Mouse (Mus musculus) brain, embryonic 18.5 days (tissue): ENCODE results near the gene Stk10.

ENCODE experiments used
- DNase-seq: peaks from one replicate; pipeline ENCODE4 v3.0.0-alpha.2; 2012; ENCODE audit warnings: low read depth, low spot score

Gene Stk10

GRCm38 (mm10) chr11:32550102-32550501 lies 17.0 kb downstream of the Stk10 start:
- DNase-seq = no peak

GRCm38 (mm10) chr11:32551056-32551455 lies 18.0 kb downstream of the Stk10 start:
- no peak for DNase-seq

DNA sequence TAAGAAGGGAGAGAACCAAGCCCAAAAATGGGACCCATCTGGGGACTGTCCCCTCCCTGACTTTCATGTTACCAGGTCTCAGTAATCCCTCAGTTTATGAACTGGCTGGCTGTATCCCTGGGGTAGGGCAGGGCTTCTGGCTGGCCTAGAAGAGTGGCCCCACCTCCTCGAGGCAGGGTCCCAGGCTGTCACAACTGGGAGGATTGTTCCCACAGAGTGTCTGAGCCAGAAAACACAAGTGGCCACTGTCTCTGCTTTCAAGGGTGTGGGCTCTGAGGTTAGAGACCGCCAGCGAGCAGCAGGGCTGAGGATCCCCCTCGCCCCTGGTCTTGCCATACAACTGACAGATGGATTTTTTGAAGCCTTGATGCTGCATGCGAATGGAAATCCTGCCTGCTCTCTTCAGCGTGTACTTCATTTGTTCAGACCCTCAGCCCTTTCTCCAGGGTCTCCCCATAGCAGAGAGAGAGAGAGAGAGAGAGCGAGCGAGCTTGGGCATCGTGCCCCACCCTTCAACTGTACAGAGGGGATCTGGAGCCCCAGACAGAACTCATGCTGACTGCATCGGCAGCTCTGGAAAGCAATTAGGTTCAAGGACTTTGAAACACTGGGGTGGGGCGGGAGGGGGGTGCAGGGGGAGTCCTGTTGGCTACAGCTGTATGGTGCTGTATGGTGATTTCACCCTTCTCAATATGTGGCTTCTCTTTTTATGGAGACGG lies 18.6 kb downstream of the Stk10 start:
- no peak for DNase-seq

DNA sequence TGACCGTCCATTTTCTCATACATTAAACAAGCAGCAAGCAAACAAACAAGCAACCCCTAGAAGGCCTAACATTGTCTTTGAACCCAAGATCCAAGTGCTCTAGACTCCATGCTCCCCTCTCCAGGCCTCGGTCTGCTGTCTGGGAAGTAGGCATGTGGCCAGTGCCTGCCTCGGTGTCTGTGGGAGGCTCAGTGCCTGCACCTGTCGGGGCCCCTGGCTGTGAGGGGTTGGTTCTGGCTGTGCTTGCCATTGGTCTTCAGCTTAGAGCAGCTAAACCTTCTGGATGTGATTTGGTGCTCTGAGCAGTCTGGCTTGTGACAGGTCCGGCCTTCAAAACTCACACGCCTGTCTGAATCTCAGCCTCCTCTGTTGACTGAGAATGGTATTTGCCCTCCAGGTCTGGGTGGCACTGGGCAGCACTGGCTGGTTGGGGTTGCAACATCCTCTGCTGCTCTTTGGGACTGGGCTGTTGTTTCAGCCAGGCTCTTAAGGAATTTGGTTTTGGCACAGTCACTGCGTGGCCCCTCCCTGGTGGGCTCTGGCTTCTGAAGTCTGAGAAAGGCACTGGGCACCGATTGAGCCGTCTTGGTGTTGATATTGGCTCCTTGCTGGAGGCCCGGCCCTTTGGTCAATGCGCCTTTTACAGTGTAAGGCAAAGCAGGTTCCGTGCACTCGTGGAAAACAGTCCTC lies 19.4 kb downstream of the Stk10 start:
- DNase-seq = no peak

DNA sequence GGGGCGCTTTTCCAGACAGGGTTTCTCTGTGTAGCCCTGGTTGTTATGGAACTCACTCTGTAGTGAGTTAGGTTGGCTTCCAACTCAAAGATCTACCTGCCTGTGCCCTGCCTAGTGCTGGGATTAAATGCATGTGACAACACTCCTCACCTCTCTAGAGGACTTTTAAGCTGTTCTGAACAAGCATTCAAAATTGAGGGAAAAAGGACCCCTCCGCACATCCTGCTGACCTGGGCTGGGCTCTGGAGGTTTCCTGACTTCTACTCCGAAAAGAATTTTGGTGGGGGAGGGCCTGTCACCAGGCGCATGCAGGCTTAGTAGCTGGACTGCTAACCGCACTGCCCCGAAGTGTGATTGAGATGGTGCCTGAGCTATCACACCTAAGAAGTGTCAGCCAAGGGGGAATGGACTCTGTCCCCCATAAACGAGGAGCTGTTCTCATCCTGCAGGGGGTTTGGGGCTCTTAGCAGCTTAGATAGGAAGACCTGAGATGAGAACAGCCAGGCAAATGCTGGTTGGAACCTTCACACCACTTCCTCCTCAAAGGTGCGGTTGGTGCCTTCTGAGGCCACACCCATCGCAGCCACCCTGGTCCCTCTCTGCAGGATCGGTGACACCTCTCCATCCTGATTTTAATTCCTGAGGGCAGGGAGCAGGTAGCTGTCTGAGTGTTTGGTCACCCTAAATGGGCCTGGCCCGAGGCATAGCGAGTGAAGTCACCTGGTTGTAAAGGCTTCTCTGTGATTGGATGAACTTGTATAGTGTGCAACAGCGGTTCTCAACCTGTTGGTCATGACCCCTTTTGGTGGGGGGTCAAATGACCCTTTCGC lies 20.4 kb downstream of the Stk10 start:
- no peak for DNase-seq

DNA sequence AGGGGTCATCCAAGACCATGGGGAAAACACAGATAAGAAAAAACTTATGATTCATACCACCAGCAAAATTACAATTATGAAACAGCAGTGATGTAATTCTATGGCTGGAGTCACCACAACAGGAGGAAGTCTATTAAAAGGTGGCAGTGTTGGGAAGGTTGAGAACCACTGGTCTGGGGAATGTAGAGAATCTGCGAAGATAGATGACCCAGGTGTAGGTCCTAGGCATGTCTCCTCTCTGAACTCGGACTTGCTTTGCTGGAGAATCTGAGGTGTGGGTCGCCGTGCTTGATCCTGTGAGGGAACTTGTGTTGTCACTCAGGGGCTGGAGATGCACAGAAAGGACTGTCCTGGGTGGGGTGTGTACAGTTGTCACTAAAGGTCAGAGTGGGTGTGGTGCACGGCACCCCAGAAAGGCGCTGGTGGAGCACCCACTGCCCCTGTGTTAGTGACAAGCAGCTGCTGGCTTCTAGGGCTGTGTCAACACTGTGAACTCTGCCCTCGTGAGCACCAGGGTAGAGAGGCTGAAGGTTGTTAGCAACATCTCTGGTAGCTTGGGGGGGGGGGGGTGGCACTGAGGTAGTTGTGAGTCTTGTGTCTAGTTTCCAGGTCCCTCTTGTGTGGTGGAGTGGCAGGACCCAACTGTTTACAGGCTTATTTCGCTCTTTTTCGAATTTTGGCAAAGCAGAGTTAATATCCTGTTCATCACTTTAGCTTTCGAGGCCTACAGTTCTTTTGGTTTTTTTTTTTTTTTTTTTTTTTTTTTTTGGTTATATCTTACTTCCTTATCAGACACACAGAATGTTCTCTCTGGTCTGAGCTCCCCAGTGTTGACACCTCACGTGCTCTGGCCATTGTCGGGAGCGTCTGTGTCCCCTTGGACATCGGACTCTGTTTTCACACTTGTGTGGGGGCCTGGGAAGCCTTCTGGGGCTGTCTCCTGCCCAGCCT lies 21.3 kb downstream of the Stk10 start:
- DNase-seq = no peak

DNA sequence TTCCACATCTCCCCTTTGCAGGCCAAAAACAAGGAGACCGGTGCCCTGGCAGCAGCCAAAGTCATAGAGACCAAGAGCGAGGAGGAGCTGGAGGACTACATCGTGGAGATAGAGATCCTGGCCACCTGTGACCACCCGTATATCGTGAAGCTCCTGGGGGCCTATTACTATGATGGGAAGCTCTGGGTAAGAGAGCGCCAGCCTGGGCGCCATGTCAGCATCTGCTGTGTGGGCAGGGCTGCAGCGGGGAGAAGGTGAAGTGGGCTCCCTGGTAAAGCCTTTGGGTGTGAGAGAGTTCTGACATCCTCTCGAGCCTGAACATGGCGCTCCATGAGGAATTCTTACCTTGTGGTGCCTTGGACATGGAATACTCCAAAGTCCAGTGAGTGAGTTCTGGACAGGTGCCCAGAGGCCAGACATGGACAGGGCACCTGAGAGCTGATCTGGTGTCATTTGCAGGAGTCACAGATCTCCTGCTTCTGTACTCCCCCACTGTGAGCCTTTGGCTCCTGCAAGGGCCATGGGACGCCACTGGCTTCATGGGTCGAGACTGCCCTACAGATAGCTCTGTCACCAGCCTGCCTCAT lies 22.1 kb downstream of the Stk10 start:
- DNase-seq = no peak

GRCm38 (mm10) chr11:32556333-32556990 lies 23.4 kb downstream of the Stk10 start:
- no peak for DNase-seq

DNA sequence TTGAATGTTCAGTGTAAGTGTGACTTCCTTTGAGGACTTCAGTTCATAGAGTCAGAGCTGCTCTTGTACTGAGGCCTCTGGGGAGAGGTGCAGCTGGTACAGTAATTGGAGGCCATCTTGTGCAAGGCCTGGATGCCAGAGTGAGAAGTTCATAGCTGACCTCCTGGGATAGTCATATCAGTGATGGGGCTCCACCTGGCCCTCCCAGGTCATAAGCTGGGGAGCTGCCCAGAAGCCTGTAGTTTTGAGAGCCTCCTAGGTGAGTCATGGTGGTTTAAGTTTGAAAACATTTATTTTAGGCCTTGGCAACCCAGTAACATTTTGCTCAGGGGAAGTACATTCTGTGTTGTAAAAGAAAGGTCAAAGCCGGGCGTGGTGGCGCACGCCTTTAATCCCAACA lies 24.9 kb downstream of the Stk10 start:
- DNase-seq = no peak

DNA sequence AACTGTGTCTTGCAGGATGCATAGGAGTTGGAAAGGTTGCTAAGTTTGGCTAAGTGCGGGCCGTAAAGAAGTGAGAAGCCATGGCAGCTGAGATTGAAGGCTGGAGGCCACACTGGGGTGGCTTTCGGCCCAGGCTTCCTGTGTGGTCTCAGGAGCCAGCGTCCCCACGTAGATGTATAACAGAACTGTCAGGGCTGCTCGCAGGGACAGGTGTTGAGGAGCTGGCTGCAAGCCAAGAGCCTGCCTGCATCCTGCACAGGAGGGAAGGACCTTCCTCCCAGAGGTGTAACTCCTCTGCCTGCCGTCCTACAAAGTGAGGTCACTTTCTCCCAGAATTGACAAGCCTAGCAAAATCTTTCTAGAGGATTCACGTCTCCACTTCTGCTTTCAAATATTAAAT lies 25.6 kb downstream of the Stk10 start:
- no peak for DNase-seq

DNA sequence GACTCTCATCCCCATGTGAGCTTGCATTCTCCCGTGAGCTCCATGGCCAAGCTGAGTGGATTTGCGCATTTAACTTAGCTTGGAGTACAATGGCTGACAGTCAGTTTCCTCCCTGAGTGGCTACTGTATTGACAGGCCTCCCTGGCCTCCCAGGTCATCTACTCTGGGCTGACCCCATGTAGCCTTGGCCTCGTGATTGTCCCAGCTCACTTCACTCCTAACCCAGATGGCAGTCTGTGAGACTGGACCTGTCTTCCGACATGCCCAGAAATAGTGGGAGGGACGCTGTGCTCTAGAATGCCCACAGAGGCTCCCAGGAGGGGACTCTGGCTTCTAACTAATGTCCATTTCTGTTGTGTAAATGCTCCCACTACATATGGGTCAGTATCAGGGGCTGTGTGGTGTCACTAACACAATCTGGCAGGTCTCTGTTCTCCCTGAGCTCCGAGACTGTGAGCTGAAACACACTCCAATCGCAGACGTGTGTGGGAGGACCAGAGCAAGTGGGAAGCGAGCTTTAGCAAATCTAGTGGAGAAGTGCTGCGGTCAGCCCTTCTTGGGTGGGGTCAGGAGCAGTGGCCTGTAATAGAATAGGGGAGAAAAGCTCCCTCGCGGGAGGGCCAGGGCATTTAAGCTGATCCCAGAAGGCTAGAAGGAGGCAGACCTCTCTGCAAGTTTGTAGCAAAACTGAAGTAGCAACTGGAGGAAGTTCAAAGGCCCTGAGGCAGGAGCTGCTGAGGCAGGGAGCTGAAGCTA lies 27.1 kb downstream of the Stk10 start:
- DNase-seq = no peak

DNA sequence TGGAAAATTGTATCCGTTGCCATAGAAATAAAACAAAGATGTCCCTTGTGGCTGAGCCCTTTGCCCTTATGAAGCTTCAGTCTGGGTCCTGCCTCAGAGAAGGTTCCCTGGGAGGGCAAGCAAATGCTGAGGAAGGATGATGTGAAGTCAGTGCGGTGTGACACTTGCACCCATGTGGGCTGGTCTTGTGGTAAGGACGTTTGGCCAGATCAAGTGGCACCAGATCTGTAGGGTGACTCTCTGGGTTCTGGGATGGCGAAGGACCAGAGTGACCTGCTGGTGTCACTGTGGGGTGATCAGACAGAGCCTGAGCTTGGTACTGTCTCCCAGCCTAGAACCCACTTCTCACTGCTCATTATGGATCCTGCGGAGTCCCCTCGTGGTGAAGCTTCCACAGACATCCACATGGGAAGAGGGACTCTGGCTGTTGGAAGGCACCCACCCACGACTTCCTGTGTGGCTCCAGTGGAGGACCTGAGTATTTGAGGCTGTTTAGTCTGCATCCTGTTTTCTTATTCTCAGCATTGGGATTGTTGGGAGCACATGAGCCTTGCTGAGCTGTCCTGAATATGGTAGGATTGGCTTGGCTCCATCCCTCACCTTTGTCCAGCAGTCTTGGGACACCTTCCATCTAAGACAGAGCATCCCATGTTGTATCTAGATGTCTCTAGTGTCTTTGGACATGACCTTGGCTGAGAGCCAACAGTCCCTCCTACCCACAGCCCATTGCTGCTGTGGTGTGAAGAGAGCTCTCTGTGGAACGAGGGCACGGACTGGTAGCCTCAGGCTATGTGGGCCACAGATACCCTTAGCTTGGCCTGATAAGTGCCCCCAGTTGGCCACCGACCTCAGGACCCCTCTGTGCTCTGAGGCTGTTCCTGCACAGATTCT lies 28.6 kb downstream of the Stk10 start:
- no peak for DNase-seq

- no peak for DNase-seq
Measured at GRCm38 (mm10) chr11:32562706-32563105, 29.6 kb downstream of the Stk10 start.

- DNase-seq = no peak
Measured at GRCm38 (mm10) chr11:32563660-32564059, 30.6 kb downstream of the Stk10 start.

GRCm38 (mm10) chr11:32564629-32565028 lies 31.5 kb downstream of the Stk10 start:
- DNase-seq = no peak

DNA sequence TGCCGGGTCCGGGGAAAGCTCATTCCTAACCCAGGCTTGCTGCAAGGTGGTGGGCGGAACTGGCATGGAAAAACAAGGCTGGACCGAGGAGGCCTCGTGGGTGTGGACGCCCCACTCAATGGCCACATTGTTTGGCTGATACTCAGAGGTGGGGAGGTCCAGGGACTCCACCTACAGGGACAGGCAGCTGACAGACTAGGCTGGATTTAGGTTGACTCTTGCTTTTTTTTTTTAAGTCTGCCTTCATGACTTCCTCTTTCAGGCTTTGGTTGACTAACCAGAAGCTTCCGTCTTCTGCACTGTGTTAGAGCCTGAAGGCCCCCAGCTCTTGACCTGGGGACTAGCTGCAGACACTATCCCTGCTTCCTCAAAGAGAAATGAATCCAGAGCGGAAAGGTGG lies 32.0 kb downstream of the Stk10 start:
- DNase-seq = no peak

GRCm38 (mm10) chr11:32566184-32566583 lies 33.1 kb downstream of the Stk10 start:
- DNase-seq = no peak

GRCm38 (mm10) chr11:32567000-32567855 lies 34.1 kb downstream of the Stk10 start:
- DNase-seq = no peak
